Mouse (Mus musculus): ENCODE data around the gene Tcte3. TPM values are rescaled to one million over a fixed set of nuclear protein-coding genes. Genes with fewer than 3 reads are reported as not detected.
"Not testable (repeated sequence)": the region's sequence is repeated elsewhere in the genome, so short reads cannot be mapped to it uniquely, and the experiment has no call there.

The Tcte3 gene
- polyA plus RNA-seq, 1 experiment from 2014 or later = 3.9 TPM

DNA sequence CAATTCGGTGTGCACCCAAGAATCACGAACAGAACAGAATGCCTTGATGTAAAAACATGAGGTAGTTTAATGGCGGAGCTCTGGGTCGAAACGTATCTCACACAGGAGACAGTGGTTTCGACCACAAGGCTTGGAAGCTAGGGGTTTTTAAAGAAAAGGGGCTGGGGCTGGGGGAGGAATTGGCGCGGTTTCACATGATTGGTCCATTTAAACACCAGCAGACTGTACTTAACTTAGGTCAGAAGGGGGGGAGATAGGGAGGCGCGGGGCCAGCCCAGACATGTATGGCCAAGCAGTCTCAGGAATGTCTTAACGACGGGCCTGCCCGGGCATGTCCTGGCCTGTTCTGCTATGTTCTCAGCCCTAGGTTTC lies 12.5 kb upstream of the Tcte3 start:
- DNase-seq (ENCODE audit: low spot score); H3K27me3 ChIP-seq (replicated peaks; ENCODE audit: control insufficient read depth, insufficient read depth, low read length); H3K9me3 ChIP-seq (ENCODE audit: control insufficient read depth, low read length); H3K36me3 ChIP-seq (ENCODE audit: control insufficient read depth, insufficient read depth, low read length); H3K27ac ChIP-seq (ENCODE audit: low read depth, low read length); H3K9ac ChIP-seq (ENCODE audit: low read depth, low read length); H3K4me1 ChIP-seq (replicated peaks; ENCODE audit: control insufficient read depth, insufficient read depth, low read length); ATAC-seq (replicated peaks; ENCODE audit: low FRiP score); H3K4me2 ChIP-seq; H3K4me3 ChIP-seq (ENCODE audit: low read depth, low read length): not testable (repeated sequence)
- 94% methylated on average over 11 of the region's 13 CpGs for WGBS

DNA sequence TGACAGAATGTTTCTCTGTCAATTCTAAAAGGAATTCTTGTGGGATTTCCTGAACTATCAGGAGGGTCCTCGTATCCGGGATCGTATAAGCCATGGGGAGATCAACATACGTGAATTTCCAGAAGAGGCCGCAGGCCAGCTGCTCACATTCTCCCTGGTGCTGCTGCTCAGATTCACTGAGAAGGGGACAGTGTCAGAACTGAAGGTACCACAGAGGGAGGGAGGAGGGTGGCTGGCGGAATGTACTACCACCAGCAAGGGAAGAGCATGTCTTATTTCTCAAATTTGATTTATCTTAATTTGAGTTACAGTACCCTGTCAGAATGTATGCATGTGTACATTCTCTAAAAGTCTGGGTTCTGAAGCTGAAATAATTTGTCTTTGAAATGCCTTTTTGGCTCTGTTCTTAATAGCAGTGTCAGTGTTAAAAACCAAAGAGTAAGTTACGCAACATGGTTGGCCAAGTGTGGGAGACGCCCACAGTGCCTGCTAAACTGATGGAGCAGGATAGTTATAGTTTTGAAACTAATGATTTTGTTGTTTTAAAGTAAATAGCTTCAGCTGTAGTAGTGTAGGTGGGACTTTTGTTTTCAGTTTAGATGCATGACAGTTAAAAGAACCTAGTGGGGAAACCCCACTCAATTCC lies 12.0 kb upstream of the Tcte3 start:
- not testable (repeated sequence) for H3K27me3 ChIP-seq (replicated peaks; ENCODE audit: control insufficient read depth, insufficient read depth, low read length); DNase-seq (ENCODE audit: low spot score); H3K36me3 ChIP-seq (ENCODE audit: control insufficient read depth, insufficient read depth, low read length); H3K9me3 ChIP-seq (ENCODE audit: control insufficient read depth, low read length); H3K27ac ChIP-seq (ENCODE audit: low read depth, low read length); H3K4me3 ChIP-seq (ENCODE audit: low read depth, low read length); H3K4me2 ChIP-seq; H3K4me1 ChIP-seq (replicated peaks; ENCODE audit: control insufficient read depth, insufficient read depth, low read length); H3K9ac ChIP-seq (ENCODE audit: low read depth, low read length)
- ATAC-seq (replicated peaks; ENCODE audit: low FRiP score) = peak; percentile 47; the same call in 1 of the 2 replicates
- 97% methylated on average over 5 of the region's 8 CpGs for WGBS

- peak; percentile 36; the same call in 1 of the 2 replicates for ATAC-seq (replicated peaks; ENCODE audit: low FRiP score)
- H3K4me3 ChIP-seq (ENCODE audit: low read depth, low read length); H3K27me3 ChIP-seq (replicated peaks; ENCODE audit: control insufficient read depth, insufficient read depth, low read length); H3K9ac ChIP-seq (ENCODE audit: low read depth, low read length); H3K4me1 ChIP-seq (replicated peaks; ENCODE audit: control insufficient read depth, insufficient read depth, low read length); H3K4me2 ChIP-seq; H3K36me3 ChIP-seq (ENCODE audit: control insufficient read depth, insufficient read depth, low read length); H3K9me3 ChIP-seq (ENCODE audit: control insufficient read depth, low read length); H3K27ac ChIP-seq (ENCODE audit: low read depth, low read length): not testable (repeated sequence)
- 56% methylated on average over 1 of the region's 1 CpGs for WGBS
- peak; percentile 9 for DNase-seq (ENCODE audit: low spot score)
Observed at GRCm38 (mm10) chr17:15052766-15053165, 11.5 kb upstream of the Tcte3 start.

DNA sequence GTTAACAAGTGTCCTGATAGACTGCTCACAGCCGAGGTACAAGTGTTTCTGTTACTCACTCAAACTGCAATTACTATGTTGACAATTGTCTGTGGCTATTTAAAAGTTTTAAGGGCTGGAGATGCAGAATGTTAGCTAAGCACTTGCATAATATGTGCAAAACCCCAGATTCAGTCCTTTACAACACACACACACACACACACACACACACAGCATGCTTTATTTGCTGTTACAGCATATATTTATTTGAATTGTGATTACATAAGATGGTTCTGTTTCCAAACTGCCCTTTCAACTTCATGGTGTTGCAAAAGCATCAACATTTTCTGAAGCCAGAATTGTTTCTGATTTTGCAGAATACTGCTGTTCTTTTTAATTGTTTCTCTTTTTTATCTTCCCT lies 9.1 kb upstream of the Tcte3 start:
- H3K9me3 ChIP-seq (ENCODE audit: control insufficient read depth, low read length); H3K4me2 ChIP-seq; H3K4me3 ChIP-seq (ENCODE audit: low read depth, low read length); H3K4me1 ChIP-seq (replicated peaks; ENCODE audit: control insufficient read depth, insufficient read depth, low read length); H3K36me3 ChIP-seq (ENCODE audit: control insufficient read depth, insufficient read depth, low read length); H3K27ac ChIP-seq (ENCODE audit: low read depth, low read length); DNase-seq (ENCODE audit: low spot score); ATAC-seq (replicated peaks; ENCODE audit: low FRiP score); H3K9ac ChIP-seq (ENCODE audit: low read depth, low read length); H3K27me3 ChIP-seq (replicated peaks; ENCODE audit: control insufficient read depth, insufficient read depth, low read length): not testable (repeated sequence)
- WGBS = no CpG with 5 or more reads among the region's 1 CpGs

- H3K36me3 ChIP-seq (ENCODE audit: control insufficient read depth, insufficient read depth, low read length); H3K27me3 ChIP-seq (replicated peaks; ENCODE audit: control insufficient read depth, insufficient read depth, low read length); H3K9me3 ChIP-seq (ENCODE audit: control insufficient read depth, low read length); H3K4me2 ChIP-seq; DNase-seq (ENCODE audit: low spot score); H3K9ac ChIP-seq (ENCODE audit: low read depth, low read length); H3K4me3 ChIP-seq (ENCODE audit: low read depth, low read length); H3K4me1 ChIP-seq (replicated peaks; ENCODE audit: control insufficient read depth, insufficient read depth, low read length); H3K27ac ChIP-seq (ENCODE audit: low read depth, low read length): not testable (repeated sequence)
- WGBS = no CpG with 5 or more reads among the region's 3 CpGs
- peak; percentile 55 for ATAC-seq (replicated peaks; ENCODE audit: low FRiP score)
Observed at GRCm38 (mm10) chr17:15040455-15040854, 833 bp downstream of the Tcte3 start.

DNA sequence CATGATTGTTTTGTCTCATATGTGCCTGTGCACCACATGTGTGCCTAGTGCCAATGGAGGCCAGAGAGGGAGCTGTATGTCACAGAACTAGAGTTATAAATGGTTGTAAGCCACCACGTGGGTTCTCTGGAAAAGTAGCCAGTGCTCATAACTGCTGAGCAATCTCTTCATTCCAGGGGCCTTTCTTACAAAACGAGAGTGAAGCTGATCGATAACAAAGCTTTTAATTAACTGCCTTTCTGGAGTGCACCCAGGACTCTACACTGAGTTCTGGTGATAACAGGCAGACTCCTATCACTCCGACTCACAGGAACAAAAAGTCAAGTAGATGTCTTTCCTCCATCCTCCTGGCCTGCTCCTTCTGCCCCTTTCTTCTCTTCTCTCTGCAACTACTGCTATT lies 9.9 kb downstream of the Tcte3 start:
- not testable (repeated sequence) for H3K9me3 ChIP-seq (ENCODE audit: control insufficient read depth, low read length); H3K9ac ChIP-seq (ENCODE audit: low read depth, low read length); H3K4me3 ChIP-seq (ENCODE audit: low read depth, low read length); H3K36me3 ChIP-seq (ENCODE audit: control insufficient read depth, insufficient read depth, low read length); H3K27ac ChIP-seq (ENCODE audit: low read depth, low read length); H3K4me2 ChIP-seq; H3K4me1 ChIP-seq (replicated peaks; ENCODE audit: control insufficient read depth, insufficient read depth, low read length); DNase-seq (ENCODE audit: low spot score); H3K27me3 ChIP-seq (replicated peaks; ENCODE audit: control insufficient read depth, insufficient read depth, low read length)
- ATAC-seq (replicated peaks; ENCODE audit: low FRiP score) = peak; percentile 84
- no CpG with 5 or more reads among the region's 4 CpGs for WGBS

DNA sequence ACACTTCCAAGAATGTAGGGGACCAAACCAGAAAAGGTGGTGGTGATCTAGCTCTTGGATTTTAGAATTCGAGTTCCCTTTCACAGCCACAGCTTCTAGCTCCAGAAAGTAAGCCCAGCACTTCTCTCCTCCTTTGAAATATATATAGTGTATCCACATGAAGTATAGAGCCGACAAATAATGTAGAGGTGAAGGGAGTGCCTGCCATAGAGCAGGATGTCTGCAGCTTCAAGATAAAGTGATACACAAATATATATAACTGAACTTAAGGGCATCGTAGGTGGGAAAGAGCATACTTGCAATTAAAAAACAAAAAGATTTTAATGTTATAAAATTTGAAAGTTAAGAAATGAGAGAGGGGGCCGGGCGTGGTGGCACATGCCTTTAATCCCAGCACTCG lies 15.8 kb downstream of the Tcte3 start:
- not testable (repeated sequence) for H3K9ac ChIP-seq (ENCODE audit: low read depth, low read length); H3K27ac ChIP-seq (ENCODE audit: low read depth, low read length); DNase-seq (ENCODE audit: low spot score); H3K4me2 ChIP-seq; H3K4me1 ChIP-seq (replicated peaks; ENCODE audit: control insufficient read depth, insufficient read depth, low read length); H3K27me3 ChIP-seq (replicated peaks; ENCODE audit: control insufficient read depth, insufficient read depth, low read length); H3K36me3 ChIP-seq (ENCODE audit: control insufficient read depth, insufficient read depth, low read length); H3K4me3 ChIP-seq (ENCODE audit: low read depth, low read length); H3K9me3 ChIP-seq (ENCODE audit: control insufficient read depth, low read length)
- ATAC-seq (replicated peaks; ENCODE audit: low FRiP score) = peak; percentile 16; the same call in 1 of the 2 replicates
- WGBS = no CpG with 5 or more reads among the region's 6 CpGs

- not testable (repeated sequence) for H3K4me1 ChIP-seq (replicated peaks; ENCODE audit: control insufficient read depth, insufficient read depth, low read length); H3K36me3 ChIP-seq (ENCODE audit: control insufficient read depth, insufficient read depth, low read length); H3K9me3 ChIP-seq (ENCODE audit: control insufficient read depth, low read length); H3K4me2 ChIP-seq; H3K27me3 ChIP-seq (replicated peaks; ENCODE audit: control insufficient read depth, insufficient read depth, low read length); DNase-seq (ENCODE audit: low spot score); H3K9ac ChIP-seq (ENCODE audit: low read depth, low read length); H3K4me3 ChIP-seq (ENCODE audit: low read depth, low read length); H3K27ac ChIP-seq (ENCODE audit: low read depth, low read length)
- ATAC-seq (replicated peaks; ENCODE audit: low FRiP score) = peak; percentile 72
- WGBS = no CpG with 5 or more reads among the region's 48 CpGs
Observed at GRCm38 (mm10) chr17:15024502-15025193, 16.6 kb downstream of the Tcte3 start.

GRCm38 (mm10) chr17:15023878-15024492 lies 17.3 kb downstream of the Tcte3 start:
- H3K9me3 ChIP-seq (ENCODE audit: control insufficient read depth, low read length); H3K4me1 ChIP-seq (replicated peaks; ENCODE audit: control insufficient read depth, insufficient read depth, low read length); H3K9ac ChIP-seq (ENCODE audit: low read depth, low read length); H3K36me3 ChIP-seq (ENCODE audit: control insufficient read depth, insufficient read depth, low read length); H3K4me2 ChIP-seq; H3K27me3 ChIP-seq (replicated peaks; ENCODE audit: control insufficient read depth, insufficient read depth, low read length); H3K4me3 ChIP-seq (ENCODE audit: low read depth, low read length); DNase-seq (ENCODE audit: low spot score); H3K27ac ChIP-seq (ENCODE audit: low read depth, low read length): not testable (repeated sequence)
- WGBS = no CpG with 5 or more reads among the region's 97 CpGs
- ATAC-seq (replicated peaks; ENCODE audit: low FRiP score) = peak; percentile 61

Measured in liver, embryonic 11.5 days (tissue).